Mouse (Mus musculus) ES-Bruce4 (cell line): ENCODE data around the gene A930033H14Rik. TPM values are rescaled to one million over a fixed set of nuclear protein-coding genes. Genes with fewer than 3 reads are reported as not detected.

Experiments
- H3K27ac ChIP-seq: 2 replicates; pipeline ENCODE4 v1.5.1; 2012; ENCODE audit warnings: low read length, inconsistent platforms; ENCODE audit not compliant: insufficient read depth
- H3K27me3 ChIP-seq: 2 replicates; pipeline ENCODE4 v1.6.1; 2012; ENCODE audit warnings: mild to moderate bottlenecking, low read length, inconsistent platforms; ENCODE audit not compliant: control insufficient read depth, poor library complexity, insufficient read depth, severe bottlenecking
- H3K36me3 ChIP-seq: 2 replicates; pipeline ENCODE4 v1.6.1; 2012; ENCODE audit warnings: inconsistent platforms, mild to moderate bottlenecking, low read length, moderate library complexity; ENCODE audit not compliant: control insufficient read depth, poor library complexity, insufficient read depth, severe bottlenecking
- H3K4me1 ChIP-seq: one replicate; pipeline ENCODE4 v1.8.1; 2011; ENCODE audit warnings: low read length; ENCODE audit not compliant: control insufficient read depth, insufficient read depth
- H3K4me3 ChIP-seq: 2 replicates; pipeline ENCODE4 v1.5.1; 2011; ENCODE audit warnings: low read depth, mild to moderate bottlenecking, low read length
- H3K9ac ChIP-seq: 2 replicates; pipeline ENCODE4 v1.6.1; 2012; ENCODE audit warnings: low read depth, mild to moderate bottlenecking, inconsistent platforms; ENCODE audit not compliant: poor library complexity, severe bottlenecking
- H3K9me3 ChIP-seq: replicated peaks from 2 replicates; pipeline ENCODE4 v1.6.1; 2012; ENCODE audit warnings: mild to moderate bottlenecking, low read length, inconsistent platforms; ENCODE audit not compliant: control insufficient read depth, poor library complexity, insufficient read depth, severe bottlenecking
- CTCF ChIP-seq: IDR thresholded peaks from one replicate; pipeline ENCODE4 v1.8.1; 2011; ENCODE audit warnings: low read depth, low read length
- EP300 ChIP-seq: IDR thresholded peaks from 2 replicates; pipeline ENCODE4 v1.6.1; 2011; ENCODE audit warnings: low read depth, low read length; ENCODE audit not compliant: insufficient read depth
- POLR2A ChIP-seq: IDR thresholded peaks from one replicate; pipeline ENCODE4 v1.8.1; 2011; ENCODE audit warnings: low read length; ENCODE audit not compliant: insufficient read depth
- polyA plus RNA-seq: library from polyadenylated mRNA; stranded (reverse); fragments of >200 nt; gene quantifications from 2 replicates; pipeline ENCODE4 v1.2.4, GENCODE M21; 2011; ENCODE audit warnings: low read depth; ENCODE audit not compliant: missing spikeins, insufficient read depth, insufficient read length

The A930033H14Rik gene
- polyA plus RNA-seq, 1 experiment, result 0.40 TPM

GRCm38 (mm10) chr10:69218458-69219288 is 5.8 kb upstream of the A930033H14Rik start:
- no peak for TF ChIP-seq EP300
- no peak overlapping the region for H3K27ac ChIP-seq
- no peak overlapping the region for H3K9ac ChIP-seq
- H3K4me3 ChIP-seq, result no peak overlapping the region
- H3K36me3 ChIP-seq, result no peaks in the 10 kb centered on the region
- no peaks in the 10 kb centered on the region for H3K9me3 ChIP-seq
- H3K27me3 ChIP-seq, result 0 out of 2 replicates have a peak, but pooled peaks cover 2% of the 10 kb centered on the region
- H3K4me1 ChIP-seq, result no peaks in the 10 kb centered on the region

GRCm38 (mm10) chr10:69217127-69217690 is 4.3 kb upstream of the A930033H14Rik start:
- Histone ChIP-seq H3K9me3 (no peaks in the 10 kb centered on the region), H3K27me3 (0 out of 2 replicates have a peak, but pooled peaks cover 2% of the 10 kb centered on the region), H3K4me1 (no peaks in the 10 kb centered on the region), H3K4me3 (no peak overlapping the region), H3K27ac (no peak overlapping the region), H3K36me3 (no peaks in the 10 kb centered on the region), H3K9ac (no peak overlapping the region)
- no peak for TF ChIP-seq CTCF
- no peak for TF ChIP-seq POLR2A
- TF ChIP-seq EP300, result no peak

DNA sequence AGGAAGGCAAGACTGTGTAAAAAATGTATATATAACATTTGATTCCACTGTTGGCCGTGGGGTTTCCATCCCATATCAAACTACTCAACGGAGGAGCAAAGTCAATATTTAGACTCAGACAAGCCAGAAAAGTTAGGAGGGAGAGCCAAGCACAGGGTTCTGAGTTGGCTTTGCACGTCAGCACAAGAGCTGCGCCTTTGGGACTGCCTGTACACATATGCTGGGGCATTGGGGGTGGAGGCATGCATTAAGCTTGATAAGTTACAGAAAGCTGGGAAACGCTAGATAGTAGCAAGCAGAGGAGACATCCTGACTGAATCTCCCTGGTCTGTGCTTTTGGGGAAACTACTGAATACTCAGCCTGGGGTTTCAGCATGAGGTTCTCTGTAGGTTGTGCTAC is 1.1 kb upstream of the A930033H14Rik start:
- TF ChIP-seq EP300, result no peak
- TF ChIP-seq POLR2A, result no peak
- TF ChIP-seq CTCF, result no peak
- no peak overlapping the region for H3K9ac ChIP-seq
- H3K27ac ChIP-seq, result no peak overlapping the region
- 0 out of 2 replicates have a peak, but pooled peaks cover 2% of the 10 kb centered on the region for H3K27me3 ChIP-seq
- no peaks in the 10 kb centered on the region for H3K36me3 ChIP-seq
- no peak overlapping the region; the same call in 1 of the 2 replicates for H3K4me3 ChIP-seq
- no peaks in the 10 kb centered on the region for H3K4me1 ChIP-seq
- no peaks in the 10 kb centered on the region for H3K9me3 ChIP-seq

GRCm38 (mm10) chr10:69213451-69213877 is 566 bp upstream of the A930033H14Rik start:
- Histone ChIP-seq H3K9me3 (no peaks in the 10 kb centered on the region), H3K36me3 (no peaks in the 10 kb centered on the region), H3K27me3 (0 out of 2 replicates have a peak, but pooled peaks cover 2% of the 10 kb centered on the region), H3K4me1 (no peaks in the 10 kb centered on the region), H3K9ac (peak overlapping the region; percentile 31), H3K27ac (no peak overlapping the region), H3K4me3 (peak overlapping the region; percentile 82)
- TF ChIP-seq CTCF (no peak), POLR2A (no peak), EP300 (no peak)

DNA sequence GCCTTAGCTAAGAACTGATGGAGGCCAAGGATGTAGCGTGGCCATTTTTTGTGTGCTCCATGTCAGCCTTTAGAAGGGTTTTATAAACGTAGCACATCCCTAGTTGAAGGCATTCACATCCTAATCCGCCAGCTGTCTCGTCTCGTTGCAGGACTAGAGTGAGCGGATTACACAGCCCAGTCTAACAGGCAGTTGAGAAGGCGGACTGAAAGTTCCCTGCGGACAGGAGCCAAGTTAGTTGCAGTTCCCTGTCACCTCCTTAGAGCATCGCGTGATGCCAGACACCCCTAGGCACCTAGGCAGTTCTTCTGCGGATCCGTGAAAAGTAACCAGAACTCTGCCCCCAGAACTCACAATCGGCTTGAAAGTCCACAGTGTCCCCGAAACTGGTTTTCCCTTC is 922 bp downstream of the A930033H14Rik start:
- Histone ChIP-seq H3K9me3 (no peaks in the 10 kb centered on the region), H3K27ac (no peak overlapping the region), H3K36me3 (no peaks in the 10 kb centered on the region), H3K9ac (peak overlapping the region; percentile 31), H3K4me1 (no peaks in the 10 kb centered on the region), H3K27me3 (0 out of 2 replicates have a peak, but pooled peaks cover 2% of the 10 kb centered on the region), H3K4me3 (peak overlapping the region; percentile 11)
- TF ChIP-seq POLR2A (no peak), CTCF (no peak), EP300 (no peak)

GRCm38 (mm10) chr10:69211560-69211959 is 1.3 kb downstream of the A930033H14Rik start:
- Histone ChIP-seq H3K4me1 (no peaks in the 10 kb centered on the region), H3K27me3 (0 out of 2 replicates have a peak, but pooled peaks cover 2% of the 10 kb centered on the region), H3K27ac (no peak overlapping the region), H3K36me3 (no peaks in the 10 kb centered on the region), H3K9me3 (no peaks in the 10 kb centered on the region), H3K4me3 (no peak overlapping the region; the same call in 1 of the 2 replicates), H3K9ac (no peak overlapping the region)
- TF ChIP-seq CTCF, result no peak
